Mouse (Mus musculus): ENCODE results near the gene Gcnt7. TPM values are rescaled to one million over a fixed set of nuclear protein-coding genes. Genes with fewer than 3 reads are reported as not detected.
A peak's percentile ranks its signal among the peaks of the same experiment; 100 is the strongest.

Gcnt7 gene
- polyA plus RNA-seq, 1 experiment = not detected

- H3K27ac ChIP-seq (ENCODE audit: insufficient read depth, low read depth, low read length) = no peak overlapping the region
- TF ChIP-seq CTCF (IDR thresholded peaks at IDR 0.05; ENCODE audit: low read depth, low read length) (no peak), POLR2A (IDR thresholded peaks at IDR 0.05; ENCODE audit: borderline replicate concordance, low read depth, low read length) (no peak)
- no peak overlapping the region for H3K4me3 ChIP-seq (ENCODE audit: insufficient read depth, low read length)
- H3K4me1 ChIP-seq (ENCODE audit: control insufficient read depth, insufficient read depth, low read length) = peaks cover 11% of the 10 kb centered on the region
These were observed 45.9 kb downstream of the Gcnt7 start for GRCm38 (mm10) chr2:172412454-172412853.

GRCm38 (mm10) chr2:172411091-172411490 lies 47.3 kb downstream of the Gcnt7 start:
- TF ChIP-seq POLR2A (IDR thresholded peaks at IDR 0.05; ENCODE audit: borderline replicate concordance, low read depth, low read length) (no peak), CTCF (IDR thresholded peaks at IDR 0.05; ENCODE audit: low read depth, low read length) (no peak)
- Histone ChIP-seq H3K4me3 (ENCODE audit: insufficient read depth, low read length) (no peak overlapping the region), H3K4me1 (ENCODE audit: control insufficient read depth, insufficient read depth, low read length) (peaks cover 18% of the 10 kb centered on the region)

GRCm38 (mm10) chr2:172410686-172411085 lies 47.7 kb downstream of the Gcnt7 start:
- TF ChIP-seq POLR2A (IDR thresholded peaks at IDR 0.05; ENCODE audit: borderline replicate concordance, low read depth, low read length) (no peak), CTCF (IDR thresholded peaks at IDR 0.05; ENCODE audit: low read depth, low read length) (no peak)
- no peak overlapping the region for H3K4me3 ChIP-seq (ENCODE audit: insufficient read depth, low read length)
- no peak overlapping the region for H3K27ac ChIP-seq (ENCODE audit: insufficient read depth, low read depth, low read length)
- H3K4me1 ChIP-seq (ENCODE audit: control insufficient read depth, insufficient read depth, low read length) = peaks cover 22% of the 10 kb centered on the region

More at GRCm38 (mm10) chr2:172411091-172411490, 47.3 kb downstream of the Gcnt7 start:
- no peak overlapping the region for H3K27ac ChIP-seq (ENCODE audit: insufficient read depth, low read depth, low read length)

- Histone ChIP-seq H3K27ac (ENCODE audit: insufficient read depth, low read depth, low read length) (no peak overlapping the region), H3K4me3 (ENCODE audit: insufficient read depth, low read length) (no peak overlapping the region), H3K4me1 (ENCODE audit: control insufficient read depth, insufficient read depth, low read length) (peaks cover 47% of the 10 kb centered on the region)
- no peak for TF ChIP-seq POLR2A (IDR thresholded peaks at IDR 0.05; ENCODE audit: borderline replicate concordance, low read depth, low read length)
- TF ChIP-seq CTCF (IDR thresholded peaks at IDR 0.05; ENCODE audit: low read depth, low read length) = no peak
These were observed 50.9 kb downstream of the Gcnt7 start for GRCm38 (mm10) chr2:172407499-172407898.

DNA sequence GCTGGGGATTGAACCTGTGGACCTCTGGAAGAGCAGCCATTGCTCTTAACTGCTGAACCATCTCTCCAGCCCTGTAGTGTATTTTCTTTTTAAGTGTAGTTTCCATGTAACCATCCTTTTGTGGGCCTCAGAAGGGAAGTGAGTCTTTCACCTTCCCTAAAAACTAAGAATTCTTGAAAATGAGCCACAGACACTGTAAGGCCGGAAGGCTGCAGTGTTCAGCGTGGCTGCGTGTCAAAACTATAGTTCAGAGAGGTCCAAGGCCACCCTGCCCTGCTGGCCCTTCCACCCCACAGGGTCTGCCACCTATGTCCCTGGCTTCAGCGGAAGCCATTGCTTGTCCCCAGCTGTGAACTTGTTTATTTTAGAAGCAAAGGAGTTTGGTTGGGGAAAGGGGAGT lies 52.2 kb downstream of the Gcnt7 start:
- peaks cover 55% of the 10 kb centered on the region for H3K4me1 ChIP-seq (ENCODE audit: control insufficient read depth, insufficient read depth, low read length)
- no peak overlapping the region for H3K4me3 ChIP-seq (ENCODE audit: insufficient read depth, low read length)
- no peak for TF ChIP-seq CTCF (IDR thresholded peaks at IDR 0.05; ENCODE audit: low read depth, low read length)
- no peak for TF ChIP-seq POLR2A (IDR thresholded peaks at IDR 0.05; ENCODE audit: borderline replicate concordance, low read depth, low read length)
- H3K27ac ChIP-seq (ENCODE audit: insufficient read depth, low read depth, low read length) = peak overlapping the region; percentile 77

GRCm38 (mm10) chr2:172405011-172405410 lies 53.4 kb downstream of the Gcnt7 start:
- H3K4me1 ChIP-seq (ENCODE audit: control insufficient read depth, insufficient read depth, low read length) = peaks cover 55% of the 10 kb centered on the region
- no peak overlapping the region for H3K27ac ChIP-seq (ENCODE audit: insufficient read depth, low read depth, low read length)
- H3K4me3 ChIP-seq (ENCODE audit: insufficient read depth, low read length) = no peak overlapping the region
- TF ChIP-seq CTCF (IDR thresholded peaks at IDR 0.05; ENCODE audit: low read depth, low read length) (no peak), POLR2A (IDR thresholded peaks at IDR 0.05; ENCODE audit: borderline replicate concordance, low read depth, low read length) (no peak)

DNA sequence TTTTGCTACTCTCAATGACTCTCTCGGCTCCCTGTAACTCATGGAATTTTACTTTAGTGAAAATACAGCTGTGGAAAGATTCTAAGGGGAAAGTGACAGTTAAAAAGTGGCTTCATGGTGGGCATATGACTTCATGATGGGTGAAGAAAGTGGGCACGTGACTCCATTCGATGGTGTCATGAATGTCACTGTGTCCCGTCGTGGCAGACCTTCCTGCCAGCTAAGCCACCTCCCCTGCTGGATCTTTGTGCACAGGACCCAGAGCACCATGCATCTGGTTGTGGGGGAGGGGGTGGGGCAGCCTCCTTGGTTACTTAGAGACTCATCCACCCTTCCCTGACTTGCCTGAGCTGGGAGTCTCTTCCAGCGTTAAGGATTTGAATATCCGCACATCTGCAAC lies 54.2 kb downstream of the Gcnt7 start:
- Histone ChIP-seq H3K27ac (ENCODE audit: insufficient read depth, low read depth, low read length) (no peak overlapping the region), H3K4me1 (ENCODE audit: control insufficient read depth, insufficient read depth, low read length) (peaks cover 63% of the 10 kb centered on the region), H3K4me3 (ENCODE audit: insufficient read depth, low read length) (no peak overlapping the region)
- TF ChIP-seq CTCF (IDR thresholded peaks at IDR 0.05; ENCODE audit: low read depth, low read length) = no peak
- TF ChIP-seq POLR2A (IDR thresholded peaks at IDR 0.05; ENCODE audit: borderline replicate concordance, low read depth, low read length) = no peak

- Histone ChIP-seq H3K4me1 (ENCODE audit: control insufficient read depth, insufficient read depth, low read length) (peaks cover 80% of the 10 kb centered on the region), H3K27ac (ENCODE audit: insufficient read depth, low read depth, low read length) (peak overlapping the region; percentile 98), H3K4me3 (ENCODE audit: insufficient read depth, low read length) (peak overlapping the region; percentile 38)
- TF ChIP-seq CTCF (IDR thresholded peaks at IDR 0.05; ENCODE audit: low read depth, low read length) (no peak), POLR2A (IDR thresholded peaks at IDR 0.05; ENCODE audit: borderline replicate concordance, low read depth, low read length) (no peak)
These were observed 57.1 kb downstream of the Gcnt7 start for GRCm38 (mm10) chr2:172401116-172401825.

Other genes with a start within 250 kb of the Gcnt7 start
- gene Mc3r, start 210.1 kb downstream of the Gcnt7 start, polyA plus RNA-seq (2012; ENCODE audit: insufficient read depth, insufficient read length, missing spikeins) = not detected in 2 replicates
- 10.3 and 10.7 TPM in 2 replicates for gene Fam210b, start 113.0 kb downstream of the Gcnt7 start, polyA plus RNA-seq (2012; ENCODE audit: insufficient read depth, insufficient read length, missing spikeins)
- 22.3 and 24.7 TPM in 2 replicates for gene Aurka, start 88.1 kb downstream of the Gcnt7 start, polyA plus RNA-seq (2012; ENCODE audit: insufficient read depth, insufficient read length, missing spikeins)
- gene Cstf1, start 87.9 kb downstream of the Gcnt7 start, polyA plus RNA-seq (2012; ENCODE audit: insufficient read depth, insufficient read length, missing spikeins) = 16.2 and 16.8 TPM in 2 replicates
- 1.8 and 2.2 TPM in 2 replicates for gene Cass4, start 64.8 kb downstream of the Gcnt7 start, polyA plus RNA-seq (2012; ENCODE audit: insufficient read depth, insufficient read length, missing spikeins)
- 111 TPM in 2 replicates for gene Rtf2, start 18.0 kb downstream of the Gcnt7 start, polyA plus RNA-seq (2012; ENCODE audit: insufficient read depth, insufficient read length, missing spikeins)
- 1.6 TPM in 1 of 2 replicates, not detected in the other for gene Fam209, start 13.9 kb upstream of the Gcnt7 start, polyA plus RNA-seq (2012; ENCODE audit: insufficient read depth, insufficient read length, missing spikeins)
- not detected in 2 replicates for gene Tfap2c, start 91.0 kb upstream of the Gcnt7 start, polyA plus RNA-seq (2012; ENCODE audit: insufficient read depth, insufficient read length, missing spikeins)

Measured in bone marrow macrophage, adult 2 months (primary cell).